Mouse (Mus musculus): ENCODE measurements around the gene Irak2. TPM values are rescaled to one million over a fixed set of nuclear protein-coding genes. Genes with fewer than 3 reads are reported as not detected.

Gene Irak2
- 10 to 100 TPM; 41.7 to 44.1 TPM for polyA plus RNA-seq (2017; shearing (Covaris generic))

DNA sequence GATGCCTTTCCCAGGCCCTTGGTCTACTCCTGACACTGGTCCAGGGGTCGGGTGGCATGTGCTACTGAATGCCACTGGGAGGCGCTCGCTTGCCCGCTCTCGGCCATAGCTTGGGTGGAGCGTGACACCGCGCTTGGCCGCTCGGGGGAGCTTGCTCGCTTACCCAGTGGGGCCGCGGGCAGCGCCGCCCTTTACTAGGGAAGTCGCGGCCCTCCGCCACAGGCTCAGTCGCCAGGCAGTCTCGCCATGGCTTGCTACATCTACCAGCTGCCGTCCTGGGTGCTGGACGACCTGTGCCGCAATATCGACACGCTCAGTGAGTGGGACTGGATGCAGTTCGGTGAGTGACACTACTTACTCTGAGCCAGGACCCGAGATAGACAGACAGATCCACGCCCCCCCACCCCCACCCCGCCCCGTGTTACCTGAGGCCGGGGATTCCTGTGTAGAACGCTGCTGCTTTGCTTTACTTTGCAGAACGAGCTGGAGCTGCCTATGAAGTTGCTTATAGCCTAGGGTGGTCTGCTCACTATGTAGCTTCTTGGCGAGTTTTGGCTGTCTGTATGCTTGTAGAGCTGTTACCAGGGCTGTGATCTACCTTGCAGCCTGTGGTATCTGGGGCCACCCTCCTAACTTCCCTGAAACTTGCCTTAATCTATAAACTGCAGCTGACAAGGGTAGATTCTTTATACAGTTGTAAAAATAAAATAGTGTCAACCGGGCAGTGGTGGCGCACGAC is at the start of gene Irak2:
Irak2 (plus strand) TSS at position 166 of the 739 bp plus-strand sequence.

GRCm38 (mm10) chr6:113600543-113601139 is 37.6 kb upstream of the Irak2 start, which contains the start of gene Fancd2os:
Fancd2os (minus strand) TSS chr6:113600715.

DNA sequence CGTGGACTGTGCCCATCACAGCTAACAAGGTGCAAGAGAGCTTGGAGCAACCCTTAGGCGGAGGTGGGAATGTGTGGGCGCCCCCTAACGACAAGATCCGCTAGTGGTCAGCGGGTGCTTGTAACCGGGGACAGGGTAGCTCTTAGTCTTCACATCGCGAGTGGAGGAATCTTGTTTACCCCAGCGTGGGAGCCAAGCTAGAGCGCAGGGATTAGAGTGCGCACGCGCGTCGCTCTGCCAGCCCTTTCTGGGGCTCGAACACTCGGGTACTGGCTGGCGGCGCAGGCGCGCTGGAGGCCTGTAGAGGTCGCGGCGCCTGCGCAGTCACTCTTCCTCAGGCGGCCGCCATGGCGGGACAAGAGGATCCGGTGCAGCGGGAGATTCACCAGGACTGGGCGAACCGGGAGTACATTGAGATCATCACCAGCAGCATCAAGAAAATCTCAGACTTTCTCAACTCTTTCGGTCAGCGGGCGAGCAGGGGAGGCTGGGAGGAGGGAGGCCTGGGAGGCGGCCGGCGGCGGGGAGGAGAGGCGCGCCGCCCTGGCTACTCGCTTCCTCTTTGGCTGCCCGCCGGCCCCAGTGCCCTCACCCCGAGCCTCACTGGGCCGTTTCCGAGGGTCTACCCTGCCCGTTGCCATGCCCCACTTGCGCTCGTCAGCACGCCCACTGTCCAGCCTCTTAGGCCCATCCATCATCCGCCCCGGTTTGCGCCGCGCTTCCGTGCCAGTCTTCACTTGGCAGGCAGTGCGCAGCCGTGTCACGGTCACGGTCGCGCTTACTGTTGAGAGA is 33.6 kb upstream of the Irak2 start, which contains the start of gene Brk1:
Brk1 (plus strand) TSS at position 341 of the 792 bp plus-strand sequence.

GRCm38 (mm10) chr6:113623941-113624751 is 14.1 kb upstream of the Irak2 start, which contains the start of gene Vhl:
Vhl (plus strand) TSS chr6:113623959.

DNA sequence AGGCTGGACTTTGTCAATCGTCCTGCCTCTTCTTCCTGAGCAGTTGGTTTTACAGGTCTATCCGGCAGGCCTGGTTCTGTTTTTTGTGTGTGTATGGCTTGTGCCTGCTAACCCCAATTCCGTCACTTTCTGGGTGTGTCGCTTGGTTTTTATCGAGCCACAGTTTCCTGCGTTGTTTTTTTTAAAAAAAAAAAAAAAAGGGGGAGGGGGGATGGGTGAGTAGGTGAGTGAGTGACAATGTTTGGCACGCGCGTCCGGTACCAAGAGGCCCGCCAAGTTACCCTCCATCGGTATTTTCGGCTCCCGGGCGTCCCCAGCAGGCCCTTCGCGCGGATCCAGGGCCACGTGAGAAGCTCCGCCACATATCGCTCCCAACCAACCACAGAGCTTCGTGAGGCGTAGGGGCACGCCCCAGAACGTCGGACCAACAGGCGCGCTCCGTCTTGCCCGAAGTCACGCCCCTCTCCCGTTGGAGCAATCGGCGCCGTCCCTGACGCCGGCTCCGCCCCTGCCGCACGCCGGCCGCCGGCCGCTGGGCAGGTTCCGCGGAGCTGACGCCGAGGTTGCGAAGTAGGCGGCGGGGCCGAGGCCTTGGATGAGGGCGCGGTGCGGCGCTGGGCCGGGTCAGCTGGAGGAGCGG is 58.4 kb downstream of the Irak2 start, which contains the start of gene Tatdn2:
Tatdn2 (plus strand) TSS at position 469 of the 640 bp plus-strand sequence.

GRCm38 (mm10) chr6:113719878-113720277 is 81.6 kb downstream of the Irak2 start, which contains the start of gene Ghrl:
Ghrl (minus strand) TSS chr6:113719880.

GRCm38 (mm10) chr6:113740236-113741217 is 102.3 kb downstream of the Irak2 start, which contains the start of gene Sec13:
Sec13 (minus strand) TSS chr6:113740743.

Other genes with a start within 250 kb of the Irak2 start
- 10 to 100 TPM; 15.7 to 18.9 TPM for gene Ttll3, start 249.2 kb upstream of the Irak2 start, polyA plus RNA-seq (2017; shearing (Covaris generic))
- gene Rpusd3, start 219.1 kb upstream of the Irak2 start, polyA plus RNA-seq (2017; shearing (Covaris generic)) = 10 to 100 TPM; 17.1 to 17.9 TPM
- 1 to 10 TPM in 1 of 2 experiments, not detected in 1; 1.4 TPM for gene Cidec, start 202.7 kb upstream of the Irak2 start, polyA plus RNA-seq (2017; shearing (Covaris generic))
- 10 to 100 TPM; 48.3 to 61.5 TPM for gene Jagn1, start 195.9 kb upstream of the Irak2 start, polyA plus RNA-seq (2017; shearing (Covaris generic))
- gene Il17re, start 180.0 kb upstream of the Irak2 start, polyA plus RNA-seq (2017; shearing (Covaris generic)) = 1 to 10 TPM in 1 of 2 experiments, under 1 TPM in 1; 0.54 to 7.3 TPM
- gene Il17rc, start 167.0 kb upstream of the Irak2 start, polyA plus RNA-seq (2017; shearing (Covaris generic)) = under 1 TPM; 0.31 to 0.89 TPM
- gene Creld1, start 155.2 kb upstream of the Irak2 start, polyA plus RNA-seq (2017; shearing (Covaris generic)) = 10 to 100 TPM in 1 of 2 experiments, 1 to 10 TPM in 1; 9.9 to 12.6 TPM
- gene Prrt3, start 136.5 kb upstream of the Irak2 start, polyA plus RNA-seq (2017; shearing (Covaris generic)) = under 1 TPM; 0.35 to 0.73 TPM
- 10 to 100 TPM; 82.2 to 89.7 TPM for gene Emc3, start 106.8 kb upstream of the Irak2 start, polyA plus RNA-seq (2017; shearing (Covaris generic))
- 1 to 10 TPM; 3.4 to 6.1 TPM for gene Fancd2, start 106.8 kb upstream of the Irak2 start, polyA plus RNA-seq (2017; shearing (Covaris generic))
- gene Fancd2os, start 37.8 kb upstream of the Irak2 start, polyA plus RNA-seq (2017; shearing (Covaris generic)) = not detected
- gene Brk1, start 33.7 kb upstream of the Irak2 start, polyA plus RNA-seq (2017; shearing (Covaris generic)) = 100 to 1,000 TPM; 225 to 236 TPM
- 10 to 100 TPM; 28.3 to 29.5 TPM for gene Vhl, start 14.5 kb upstream of the Irak2 start, polyA plus RNA-seq (2017; shearing (Covaris generic))
- 1 to 10 TPM; 8.0 to 8.2 TPM for gene Tatdn2, start 58.6 kb downstream of the Irak2 start, polyA plus RNA-seq (2017; shearing (Covaris generic))
- under 1 TPM in 1 of 2 experiments, not detected in 1; 0.30 TPM for gene Ghrl, start 81.4 kb downstream of the Irak2 start, polyA plus RNA-seq (2017; shearing (Covaris generic))
- gene Sec13, start 102.3 kb downstream of the Irak2 start, polyA plus RNA-seq (2017; shearing (Covaris generic)) = 100 to 1,000 TPM; 162 to 166 TPM